Mouse (Mus musculus) frontal cortex, postnatal 14 days (tissue): ENCODE results near the gene Gm9999.

Experiments
- DNase-seq, 2 experiments: peaks; one replicate each; pipeline ENCODE4 v3.0.0; 2022; ENCODE audit warnings: low spot score in 2 of 2

The Gm9999 gene

DNA sequence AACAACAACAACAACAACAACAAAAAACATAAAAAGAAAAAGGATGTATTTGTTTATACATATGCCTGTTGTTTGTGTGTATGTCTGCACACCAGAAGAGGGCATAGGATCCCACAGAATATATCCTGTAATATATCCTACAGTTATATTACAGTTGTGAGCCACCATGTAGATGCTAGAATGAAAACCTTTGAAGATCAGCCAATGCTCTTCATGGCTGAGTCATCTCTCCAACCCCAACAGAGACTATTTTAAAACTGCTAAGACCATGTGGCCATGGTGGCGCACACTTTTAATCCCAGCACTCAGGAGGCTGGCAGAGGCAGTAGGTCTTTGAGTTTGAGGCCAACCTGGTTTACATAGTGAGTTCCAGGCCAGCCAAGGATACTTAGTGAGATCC lies 44.1 kb downstream of the Gm9999 start:
- DNase-seq: no peak

DNA sequence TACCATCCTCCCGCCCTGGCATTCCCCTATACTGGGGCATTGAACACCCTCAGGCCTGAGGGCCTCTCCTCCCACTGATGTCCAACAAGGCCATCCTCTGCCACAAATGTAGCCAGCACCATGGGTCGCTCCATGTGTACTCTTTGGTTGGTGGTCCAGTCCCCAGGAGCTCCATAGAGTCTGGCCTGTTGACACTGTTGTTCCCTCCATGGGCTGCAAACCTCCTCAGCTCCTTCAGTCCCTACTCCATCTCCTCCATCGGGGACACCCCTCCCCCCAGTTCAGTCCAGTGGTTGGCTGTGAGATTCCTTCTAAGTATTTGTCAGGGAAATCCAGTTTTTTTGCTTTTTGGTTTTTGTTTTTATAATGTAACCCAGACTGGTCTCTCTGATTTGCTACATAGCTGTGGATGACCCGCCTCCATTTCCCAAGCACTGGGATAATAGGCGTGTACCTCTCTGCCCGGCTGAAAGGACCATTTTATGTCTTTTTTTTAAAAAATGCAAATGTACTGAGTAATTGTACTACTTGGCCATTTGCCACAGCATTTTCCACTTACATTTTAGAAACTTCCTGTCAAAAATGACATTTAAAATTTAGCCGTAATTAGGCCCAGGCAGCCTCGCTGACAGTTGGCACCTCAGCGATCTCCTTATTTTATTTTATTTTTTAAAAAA lies 47.3 kb downstream of the Gm9999 start:
- DNase-seq: no peak

GRCm38 (mm10) chr7:47031371-47031770 lies 48.0 kb downstream of the Gm9999 start:
- DNase-seq: no peak

DNA sequence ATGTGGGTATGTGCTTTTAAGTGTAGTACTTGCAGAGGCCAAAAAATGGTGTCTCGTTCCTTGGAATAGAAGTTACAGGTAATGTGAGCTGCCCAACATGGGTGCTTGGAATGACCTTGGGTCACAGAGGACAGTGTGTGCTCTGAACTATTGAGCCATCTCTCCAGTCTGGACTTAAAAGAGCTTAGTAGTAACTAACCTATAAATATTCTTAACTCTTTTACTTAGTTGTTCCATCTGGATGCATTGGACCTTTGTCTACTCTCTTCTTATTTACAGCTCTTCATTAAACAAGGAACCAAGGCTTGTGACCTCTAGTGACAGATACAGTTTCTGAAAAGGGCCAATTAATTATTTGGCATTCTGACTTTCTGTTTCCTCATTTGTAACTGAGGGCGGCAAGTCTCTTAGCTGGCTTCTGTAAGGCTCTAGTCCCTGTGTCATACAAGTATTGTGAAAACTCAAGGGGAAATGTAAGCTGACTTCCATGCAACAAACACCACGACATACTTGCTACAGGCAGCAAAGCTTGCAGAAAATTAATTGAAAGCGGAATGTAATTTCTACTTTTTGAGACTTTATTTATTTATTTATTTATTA lies 51.5 kb downstream of the Gm9999 start:
- DNase-seq: no peak

GRCm38 (mm10) chr7:47035426-47035825 lies 52.0 kb downstream of the Gm9999 start:
- DNase-seq: no peak
